Mouse (Mus musculus): ENCODE results near the gene Ptprs. TPM values are rescaled to one million over a fixed set of nuclear protein-coding genes. Genes with fewer than 3 reads are reported as not detected.
"Not testable (repeated sequence)": the region's sequence is repeated elsewhere in the genome, so short reads cannot be mapped to it uniquely, and the experiment has no call there.

Ptprs gene
- 10 to 100 TPM; 25.5 to 38.3 (median 30.6) TPM for total RNA-seq (2022)

DNA sequence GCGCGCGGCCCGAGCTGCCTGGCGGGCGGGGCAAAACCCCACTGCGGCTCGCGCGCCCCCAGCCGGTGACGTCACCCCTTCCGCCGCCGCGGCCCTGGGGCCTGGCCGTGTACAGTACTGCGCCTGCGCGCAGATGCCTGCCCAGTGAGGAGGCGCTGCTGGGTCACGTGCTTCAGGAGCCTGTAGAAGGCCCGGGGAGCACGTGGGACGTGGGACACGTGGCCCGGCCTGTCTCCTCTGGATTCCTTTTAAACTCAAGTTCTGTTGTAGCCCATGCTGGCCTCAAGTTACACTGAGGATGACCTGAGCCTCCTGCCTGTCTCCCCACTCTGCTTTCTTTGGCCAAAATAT is at the start of gene Ptprs:
Ptprs (minus strand) TSS at position 82 of the 351 bp plus-strand sequence.
- peak; percentile 86 to 90 for DNase-seq (ENCODE audit: low spot score in 2 of 2)

DNA sequence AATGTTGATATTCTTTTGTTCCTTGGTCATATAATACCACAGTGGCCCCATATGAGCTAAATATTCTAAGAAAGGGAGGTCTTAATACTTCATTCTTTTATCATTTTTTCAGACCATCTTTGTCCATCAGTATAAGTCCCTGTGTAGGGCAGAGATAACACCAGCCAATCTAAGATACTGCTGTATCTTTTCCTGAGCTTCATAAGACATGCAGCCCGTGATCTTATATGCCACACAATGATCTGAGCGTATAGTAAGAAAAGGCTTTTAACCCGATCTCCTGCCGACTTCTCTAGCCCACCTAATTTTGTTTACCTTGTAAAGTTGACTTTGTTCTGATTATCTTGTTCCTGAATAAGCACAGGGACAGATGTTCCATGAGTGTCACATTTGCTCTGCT is 48.7 kb upstream of the Ptprs start:
- no peak for DNase-seq (ENCODE audit: low spot score in 2 of 2)

DNA sequence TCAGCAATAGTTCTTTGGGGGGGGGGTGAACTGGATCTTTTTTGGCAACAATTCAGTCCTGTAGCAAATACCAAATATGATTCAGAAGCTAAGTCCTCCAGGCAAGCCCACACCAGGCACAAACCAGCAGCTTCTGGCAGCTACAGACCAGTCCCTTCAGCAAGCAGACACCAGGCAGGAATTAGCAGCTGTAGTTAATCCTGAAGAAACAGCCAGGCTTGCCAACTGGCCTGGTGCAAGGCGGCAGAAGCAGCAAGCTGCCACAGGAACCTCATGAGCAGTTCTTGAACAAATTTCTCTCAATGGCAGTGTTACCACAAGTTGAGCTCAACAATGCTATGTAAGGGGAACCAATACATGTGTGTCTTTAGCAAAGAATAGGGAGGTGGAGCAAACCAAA is 46.5 kb upstream of the Ptprs start:
- no peak for DNase-seq (ENCODE audit: low spot score in 2 of 2)

GRCm38 (mm10) chr17:56515690-56516410 is 39.6 kb upstream of the Ptprs start:
- DNase-seq (ENCODE audit: low spot score in 2 of 2): no peak

DNA sequence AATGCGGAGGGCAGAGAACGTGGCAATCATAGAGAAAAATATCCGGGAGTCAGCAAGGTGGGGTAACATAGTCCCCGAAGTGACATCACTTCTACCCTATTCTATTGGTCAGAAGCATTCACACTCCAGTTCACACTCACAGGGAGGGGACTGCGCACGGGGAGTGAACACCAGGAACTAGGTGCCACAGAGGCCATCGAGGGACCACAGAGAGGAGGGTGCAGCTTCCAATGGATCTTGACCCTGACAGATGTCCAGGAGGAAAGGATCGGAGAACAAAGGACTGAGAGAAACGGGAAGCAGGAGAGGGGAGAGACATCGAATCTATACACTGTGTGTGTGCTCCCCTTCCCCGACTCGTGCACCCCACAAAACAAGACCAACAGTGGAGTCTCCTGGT is 38.6 kb upstream of the Ptprs start:
- no peak for DNase-seq (ENCODE audit: low spot score in 2 of 2)

GRCm38 (mm10) chr17:56514330-56514729 is 38.0 kb upstream of the Ptprs start:
- DNase-seq (ENCODE audit: low spot score in 2 of 2): no peak

- DNase-seq (ENCODE audit: low spot score in 2 of 2): no peak
These were observed 36.0 kb upstream of the Ptprs start, which contains the start of gene Znrf4 for GRCm38 (mm10) chr17:56512310-56512709. Znrf4 (minus strand) TSS chr17:56512431.

DNA sequence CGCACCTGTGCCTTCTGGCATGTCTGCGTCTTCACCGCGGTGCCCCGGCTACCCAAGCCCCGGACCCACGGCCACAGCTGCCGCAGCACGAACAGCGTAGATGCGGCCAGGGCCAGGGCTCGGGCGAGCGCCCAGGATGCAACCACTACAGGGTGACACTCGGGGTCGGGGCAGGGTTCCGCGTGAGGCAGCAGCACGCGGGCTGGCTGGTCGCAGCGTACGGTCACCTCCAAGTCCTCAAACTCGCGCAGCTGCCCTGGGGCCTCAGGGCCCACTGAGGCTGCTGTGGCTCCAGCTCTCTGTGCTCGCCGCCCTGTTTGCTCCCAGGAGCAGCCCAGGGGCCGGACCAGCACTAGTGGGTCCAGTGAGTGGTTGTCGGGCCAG is 35.4 kb upstream of the Ptprs start:
- DNase-seq (ENCODE audit: low spot score in 2 of 2): no peak

GRCm38 (mm10) chr17:56510970-56511706 is 34.9 kb upstream of the Ptprs start:
- DNase-seq (ENCODE audit: low spot score in 2 of 2): no peak

- no peak for DNase-seq (ENCODE audit: low spot score in 2 of 2)
These were observed 34.2 kb upstream of the Ptprs start for GRCm38 (mm10) chr17:56510473-56510969.

- no peak for DNase-seq (ENCODE audit: low spot score in 2 of 2)
These were observed 33.6 kb upstream of the Ptprs start for GRCm38 (mm10) chr17:56509707-56510472.

GRCm38 (mm10) chr17:56509021-56509640 is 32.8 kb upstream of the Ptprs start:
- DNase-seq (ENCODE audit: low spot score in 2 of 2): no peak

- DNase-seq (ENCODE audit: low spot score in 2 of 2): peak; percentile 90 to 94
These were observed 31.1 kb upstream of the Ptprs start for GRCm38 (mm10) chr17:56507161-56508068.

DNA sequence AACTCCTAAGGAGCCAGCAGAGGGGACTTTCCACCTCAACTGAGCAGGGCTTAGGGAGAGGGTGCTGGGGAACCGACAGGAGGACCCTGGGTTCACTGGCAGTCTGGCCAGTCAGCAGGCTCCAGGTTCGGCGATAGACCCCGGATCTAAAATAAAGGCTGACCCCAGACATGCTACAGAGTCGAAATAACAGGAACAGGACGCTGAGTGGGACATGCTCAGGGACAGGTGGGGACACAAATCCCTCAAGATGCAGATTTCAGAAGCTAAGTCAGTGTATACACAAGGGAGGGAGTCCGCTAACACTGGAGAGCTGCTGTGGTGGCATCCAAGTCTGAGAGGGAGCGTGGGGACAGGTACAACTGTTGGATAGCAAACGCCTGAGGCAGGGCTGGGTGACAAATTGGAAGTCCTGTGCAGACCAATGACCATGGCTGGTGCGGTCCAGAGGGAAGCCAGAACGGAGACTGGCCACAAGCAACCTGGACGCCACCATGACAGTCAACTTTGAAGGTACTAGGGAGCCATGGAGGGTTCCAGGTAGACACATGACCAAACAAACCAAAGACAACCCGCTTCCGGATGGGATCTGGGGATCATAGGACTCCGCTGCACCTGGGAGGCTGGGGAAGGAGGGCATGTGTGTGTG is 30.3 kb upstream of the Ptprs start:
- no peak for DNase-seq (ENCODE audit: low spot score in 2 of 2)

- DNase-seq (ENCODE audit: low spot score in 2 of 2): no peak
These were observed 29.1 kb upstream of the Ptprs start for GRCm38 (mm10) chr17:56505401-56505800.

DNA sequence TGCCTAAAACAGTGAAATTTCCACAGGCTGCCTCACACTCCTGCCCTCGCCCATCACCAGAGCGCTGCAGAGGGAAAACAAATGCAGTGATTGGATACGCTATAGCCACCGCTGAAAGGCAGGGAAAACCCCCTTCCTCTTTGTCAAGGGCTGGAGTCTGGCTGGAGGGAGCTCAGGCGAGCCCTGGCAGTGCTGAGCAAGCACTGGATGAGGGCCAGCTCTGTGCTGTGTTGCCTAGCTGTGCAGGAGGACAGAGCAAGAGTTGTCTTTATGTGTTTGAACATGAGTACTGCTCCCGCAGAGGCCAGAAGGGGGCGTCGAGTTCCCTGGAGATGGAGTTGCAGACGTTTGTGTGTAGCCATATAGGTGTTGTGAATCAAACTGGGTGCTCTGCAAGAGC is 26.2 kb upstream of the Ptprs start:
- DNase-seq (ENCODE audit: low spot score in 2 of 2): no peak

- DNase-seq (ENCODE audit: low spot score in 2 of 2): not testable (repeated sequence)
These were observed 25.5 kb upstream of the Ptprs start for GRCm38 (mm10) chr17:56501635-56502400.

DNA sequence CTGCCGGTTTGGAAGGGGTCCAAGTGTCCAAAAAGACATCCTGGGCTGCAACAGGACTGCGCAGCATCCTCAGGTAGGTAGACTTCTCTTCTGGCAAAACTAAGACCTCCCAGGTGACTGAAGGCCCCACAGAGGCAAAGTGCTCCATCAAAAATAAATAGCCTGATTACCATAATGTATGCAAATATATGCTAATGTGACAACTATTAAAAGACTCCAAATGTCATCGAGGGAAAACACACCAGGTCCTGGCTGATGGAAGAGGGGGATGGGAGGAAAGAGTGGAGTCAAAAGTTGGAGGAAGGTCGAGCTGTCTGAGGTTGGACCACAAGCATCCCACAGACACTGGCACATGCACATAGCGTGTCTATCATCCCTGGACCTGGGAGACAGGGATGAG is 22.9 kb upstream of the Ptprs start:
- no peak for DNase-seq (ENCODE audit: low spot score in 2 of 2)

- DNase-seq (ENCODE audit: low spot score in 2 of 2): no peak
These were observed 18.2 kb upstream of the Ptprs start for GRCm38 (mm10) chr17:56494480-56494879.
